Mouse (Mus musculus): Measurements from ENCODE around the gene Slc38a3.

Gene Slc38a3

GRCm38 (mm10) chr9:107620954-107621353, 48.4 kb downstream of the Slc38a3 start:
- no peak for DNase-seq (ENCODE audit: extremely low read depth, low read depth, low spot score)

GRCm38 (mm10) chr9:107619546-107619879, 49.8 kb downstream of the Slc38a3 start:
- DNase-seq (ENCODE audit: extremely low read depth, low read depth, low spot score): no peak

- no peak for DNase-seq (ENCODE audit: extremely low read depth, low read depth, low spot score)
Observed at GRCm38 (mm10) chr9:107618778-107619545, 50.4 kb downstream of the Slc38a3 start.

DNA sequence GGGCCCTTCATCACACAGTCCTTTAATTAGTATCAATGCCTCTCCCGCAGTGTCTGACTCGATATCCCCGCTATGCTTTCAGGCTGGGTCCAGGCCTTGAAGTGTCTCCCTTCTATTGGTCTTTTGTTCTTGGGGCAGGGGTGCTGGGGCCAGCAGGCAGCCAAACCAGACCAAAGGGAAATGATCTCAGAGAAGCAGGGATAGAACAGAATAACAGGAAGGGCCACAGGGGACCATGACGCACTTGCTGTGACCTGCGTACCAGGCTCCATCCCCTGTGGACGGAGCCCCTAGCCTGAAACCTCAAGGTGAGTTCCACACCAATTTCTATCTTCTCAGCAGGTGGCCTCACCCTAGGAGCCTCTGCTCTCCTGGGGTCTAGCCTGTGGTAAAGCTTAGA, 51.2 kb downstream of the Slc38a3 start:
- DNase-seq (ENCODE audit: extremely low read depth, low read depth, low spot score): no peak

DNA sequence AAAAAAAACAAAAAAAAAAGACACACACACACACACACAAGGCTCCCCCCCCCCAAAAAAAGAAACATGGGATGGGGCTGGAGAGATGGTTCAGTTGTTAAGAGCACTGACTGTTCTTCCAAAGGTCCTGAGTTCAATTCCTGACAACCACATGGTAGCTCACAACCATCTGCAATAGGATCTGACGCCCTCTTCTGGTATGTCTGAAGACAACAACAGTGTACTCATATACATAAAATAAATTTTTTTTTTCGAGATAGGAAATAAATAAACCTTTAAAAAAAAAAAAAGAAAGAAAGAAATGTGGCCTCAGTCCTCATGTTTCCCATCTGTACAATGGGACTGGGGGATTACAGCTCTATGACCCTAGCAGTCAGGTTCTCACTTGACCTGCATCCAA, 51.9 kb downstream of the Slc38a3 start:
- no peak for DNase-seq (ENCODE audit: extremely low read depth, low read depth, low spot score)

- no peak for DNase-seq (ENCODE audit: extremely low read depth, low read depth, low spot score)
Observed at GRCm38 (mm10) chr9:107615035-107615434, 54.3 kb downstream of the Slc38a3 start.

DNA sequence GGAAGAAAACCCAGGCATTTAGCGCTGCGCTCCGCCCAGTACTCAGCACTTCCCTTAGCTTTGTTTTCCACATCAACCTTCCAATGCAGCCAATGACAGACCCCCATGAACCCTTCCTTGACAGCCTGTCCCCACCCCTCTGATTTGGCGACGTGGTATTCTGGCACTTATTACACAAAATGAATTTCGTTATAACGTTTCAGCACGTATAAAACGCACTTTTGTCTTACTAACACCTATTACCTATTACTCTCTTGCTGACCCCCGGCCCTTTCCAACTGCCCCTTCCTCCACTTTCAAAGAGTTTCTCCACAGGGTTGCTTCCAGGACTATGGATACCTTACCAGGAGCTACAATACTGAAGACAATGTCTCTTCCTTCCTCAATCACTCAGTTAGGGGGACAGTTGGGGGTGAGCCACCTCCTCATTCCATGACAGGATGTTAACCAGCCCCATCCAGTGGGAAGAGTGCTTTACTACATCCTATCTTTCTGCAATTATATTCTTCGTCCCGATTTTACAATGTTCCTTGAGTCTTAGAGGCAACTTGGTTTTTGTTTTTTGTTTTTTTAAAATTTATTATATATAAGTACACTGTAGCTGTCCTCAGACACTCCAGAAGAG, 56.3 kb downstream of the Slc38a3 start:
- DNase-seq (ENCODE audit: extremely low read depth, low read depth, low spot score): no peak

- DNase-seq (ENCODE audit: extremely low read depth, low read depth, low spot score): peak; percentile 49
Observed at GRCm38 (mm10) chr9:107612191-107612944, 57.0 kb downstream of the Slc38a3 start.

- DNase-seq (ENCODE audit: extremely low read depth, low read depth, low spot score): no peak
Observed at GRCm38 (mm10) chr9:107611456-107612190, 57.7 kb downstream of the Slc38a3 start.

- no peak for DNase-seq (ENCODE audit: extremely low read depth, low read depth, low spot score)
Observed at GRCm38 (mm10) chr9:107609433-107609830, 59.9 kb downstream of the Slc38a3 start.

GRCm38 (mm10) chr9:107608741-107609432, 60.4 kb downstream of the Slc38a3 start, which contains the start of gene Sema3b:
Gene Sema3b, minus strand, starts transcription at chr9:107609229.
- no peak for DNase-seq (ENCODE audit: extremely low read depth, low read depth, low spot score)

GRCm38 (mm10) chr9:107607653-107608245, 61.6 kb downstream of the Slc38a3 start:
- DNase-seq (ENCODE audit: extremely low read depth, low read depth, low spot score): no peak

DNA sequence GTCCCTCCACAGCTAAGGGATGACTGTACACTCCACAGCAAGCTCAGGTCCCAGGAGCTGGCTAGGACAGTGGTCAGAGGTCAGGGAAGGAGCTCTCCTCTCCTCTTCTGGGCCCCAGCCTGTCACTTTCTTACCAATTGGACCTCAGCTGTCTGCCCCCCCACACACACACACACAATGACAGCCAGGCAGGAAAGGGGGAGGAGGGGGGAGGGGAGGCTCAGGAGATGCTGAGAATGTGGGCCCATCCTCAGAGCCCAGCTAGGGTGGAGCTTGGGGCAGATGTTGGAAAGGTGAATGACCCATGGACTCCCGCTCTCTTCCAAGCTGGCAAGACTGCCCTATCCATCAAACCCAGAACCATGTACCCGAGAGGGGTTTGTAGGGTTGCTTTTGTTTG, 62.3 kb downstream of the Slc38a3 start:
- DNase-seq (ENCODE audit: extremely low read depth, low read depth, low spot score): no peak

- DNase-seq (ENCODE audit: extremely low read depth, low read depth, low spot score): no peak
Observed at GRCm38 (mm10) chr9:107606591-107606990, 62.7 kb downstream of the Slc38a3 start.

DNA sequence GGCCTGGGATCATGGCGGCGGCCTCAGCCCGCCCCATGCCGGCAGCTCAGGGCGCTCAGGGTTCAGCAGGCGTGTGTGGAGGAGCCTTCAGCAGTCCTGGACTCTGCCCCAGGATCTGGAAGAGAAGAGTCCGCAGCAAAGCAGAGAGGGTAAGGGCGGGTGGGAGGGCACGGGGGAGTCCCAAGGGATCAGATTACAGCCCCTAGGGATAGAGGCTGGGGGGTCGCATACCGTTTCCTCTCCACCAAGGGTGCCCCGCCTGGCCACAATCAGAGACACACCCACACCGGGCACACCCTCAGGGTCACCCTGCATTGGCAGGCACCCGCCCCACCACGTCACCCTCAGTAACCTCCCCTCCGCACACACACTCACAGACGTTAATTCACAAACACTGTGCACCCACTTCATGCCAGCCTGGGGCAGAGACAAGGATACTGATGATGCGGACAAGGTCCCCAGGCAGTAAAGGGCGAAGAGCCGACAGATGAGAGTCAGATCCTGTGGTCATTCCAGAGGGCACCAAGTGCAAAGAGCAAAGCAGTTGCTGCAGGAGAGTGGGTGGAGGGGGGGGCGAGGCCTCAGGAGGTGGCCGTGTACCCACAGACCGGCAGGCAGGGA, 64.2 kb downstream of the Slc38a3 start:
- no peak for DNase-seq (ENCODE audit: extremely low read depth, low read depth, low spot score)

DNA sequence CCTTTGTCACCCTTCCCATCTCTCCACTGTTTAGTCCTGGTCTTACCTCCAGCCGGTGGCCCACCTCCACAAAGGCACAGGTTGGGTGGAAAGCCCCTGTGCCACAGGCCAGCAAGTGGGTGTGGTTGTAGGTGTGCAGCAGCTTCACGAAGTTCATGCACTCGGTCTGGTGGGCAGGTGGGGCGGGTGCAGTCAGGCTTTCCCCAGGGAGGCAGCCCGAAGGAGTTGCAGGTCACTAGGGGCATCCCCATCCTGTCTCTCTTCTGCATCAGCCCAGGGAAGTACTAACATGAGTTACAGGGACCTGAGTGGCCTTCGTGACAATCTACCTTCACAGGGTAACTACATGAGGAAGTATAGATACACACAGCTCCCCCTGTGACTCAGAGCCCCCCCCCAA, 66.1 kb downstream of the Slc38a3 start:
- no peak for DNase-seq (ENCODE audit: extremely low read depth, low read depth, low spot score)

DNA sequence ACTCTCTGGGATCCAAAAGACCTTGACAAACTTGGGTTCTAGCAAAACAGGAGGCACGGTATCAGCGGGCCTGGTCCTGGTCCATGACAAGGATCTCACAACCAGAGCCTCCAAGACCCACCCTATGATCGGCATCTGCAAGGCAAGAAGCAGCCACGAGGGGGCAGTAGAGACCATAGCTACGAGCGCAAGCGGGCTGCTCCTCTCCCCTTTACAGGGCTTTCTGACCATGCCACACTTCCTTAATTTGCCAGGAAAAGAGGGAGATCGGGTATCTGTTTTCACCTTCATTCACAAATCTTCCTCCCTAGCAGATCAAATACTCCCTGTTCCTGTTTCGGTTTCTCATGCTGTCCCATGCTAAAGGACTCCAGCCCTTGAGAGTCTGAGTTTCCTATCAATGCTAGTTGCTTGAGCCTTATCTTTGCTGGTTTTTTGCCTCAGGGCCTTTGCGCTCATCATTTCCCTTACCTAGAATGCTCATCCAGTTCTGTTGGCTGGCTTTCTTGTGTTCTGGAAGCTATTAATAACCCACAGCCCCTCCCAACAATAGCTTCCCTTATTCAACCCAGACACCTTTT, 67.2 kb downstream of the Slc38a3 start:
- DNase-seq (ENCODE audit: extremely low read depth, low read depth, low spot score): no peak

DNA sequence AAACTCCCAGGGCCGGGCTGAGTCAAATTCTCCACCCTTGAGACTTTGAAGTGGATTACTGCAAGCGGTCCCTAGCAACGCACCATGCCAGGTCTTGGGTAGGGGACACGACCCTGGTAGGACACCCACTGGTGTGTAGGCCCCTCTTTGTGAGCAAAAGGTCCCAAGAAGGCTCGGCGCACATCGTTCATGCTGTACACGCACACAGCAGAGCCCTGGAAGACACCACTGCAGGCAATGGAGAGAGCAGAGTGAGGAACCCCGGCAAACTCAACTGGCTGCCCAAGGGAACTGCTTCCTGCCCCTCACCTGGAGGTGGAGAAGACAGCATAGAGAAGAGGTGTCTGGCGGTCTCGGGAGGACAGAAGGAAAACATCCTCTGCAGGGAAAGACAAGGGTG, 68.1 kb downstream of the Slc38a3 start:
- no peak for DNase-seq (ENCODE audit: extremely low read depth, low read depth, low spot score)

DNA sequence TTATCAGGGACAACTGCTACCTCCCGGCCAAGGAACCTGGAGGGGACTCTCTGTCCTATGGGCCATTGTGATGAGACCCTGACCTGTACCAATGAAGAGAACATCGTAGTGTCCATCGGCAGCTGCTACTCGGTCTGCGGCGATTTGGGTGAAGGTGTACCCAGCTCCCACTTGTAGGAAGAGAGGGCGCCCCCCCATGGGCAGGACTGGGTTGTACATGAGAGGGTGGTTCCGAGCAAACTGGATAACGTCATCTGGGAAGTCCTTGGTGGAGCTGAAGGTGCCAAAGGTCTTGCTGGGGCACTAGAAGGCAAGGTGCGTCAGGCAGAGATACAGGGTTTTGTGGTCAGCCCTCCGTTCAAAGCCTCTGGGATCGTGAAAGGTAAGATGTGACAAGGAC, 68.6 kb downstream of the Slc38a3 start:
- no peak for DNase-seq (ENCODE audit: extremely low read depth, low read depth, low spot score)

All from fat pad, adult 2 months (tissue).